Mouse (Mus musculus) natural killer cell, adult 2 months (primary cell): ENCODE data around the gene Tgfb1.

Experiments
- DNase-seq, 2 experiments: peaks; one replicate each; pipeline ENCODE4 v3.0.0; 2022; ENCODE audit warnings: low spot score in 2 of 2

Tgfb1 gene

GRCm38 (mm10) chr7:25686680-25687531 is at the start of gene Tgfb1:
Gene Tgfb1 (plus strand): TSS chr7:25687002.
- DNase-seq: peak; percentile 82 to 89

GRCm38 (mm10) chr7:25637099-25637498 is 49.7 kb upstream of the Tgfb1 start:
- no peak for DNase-seq

- no peak for DNase-seq
These were observed 47.0 kb upstream of the Tgfb1 start for GRCm38 (mm10) chr7:25639754-25640153.

- DNase-seq: no peak
These were observed 42.7 kb upstream of the Tgfb1 start for GRCm38 (mm10) chr7:25644136-25644535.

- peak in 1 of 2 experiments; percentile 28 for DNase-seq
These were observed 42.2 kb upstream of the Tgfb1 start for GRCm38 (mm10) chr7:25644631-25645030.

- no peak for DNase-seq
These were observed 41.7 kb upstream of the Tgfb1 start for GRCm38 (mm10) chr7:25645074-25645473.

GRCm38 (mm10) chr7:25647574-25648123 is 39.2 kb upstream of the Tgfb1 start:
- DNase-seq: peak; percentile 54 to 66

- DNase-seq: no peak
These were observed 37.0 kb upstream of the Tgfb1 start for GRCm38 (mm10) chr7:25649839-25650238.

- DNase-seq: peak in 1 of 2 experiments; percentile 66
These were observed 35.5 kb upstream of the Tgfb1 start for GRCm38 (mm10) chr7:25651281-25651680.

GRCm38 (mm10) chr7:25652244-25652759 is 34.5 kb upstream of the Tgfb1 start:
- no peak for DNase-seq

- no peak for DNase-seq
These were observed 31.0 kb upstream of the Tgfb1 start for GRCm38 (mm10) chr7:25655601-25656428.

- no peak for DNase-seq
These were observed 29.0 kb upstream of the Tgfb1 start for GRCm38 (mm10) chr7:25657785-25658184.

GRCm38 (mm10) chr7:25658657-25659472 is 27.9 kb upstream of the Tgfb1 start, which contains the start of the genes Bckdha and Exosc5:
Gene Bckdha (minus strand): TSS chr7:25658981.
Gene Exosc5 (plus strand): TSS chr7:25659164.
- DNase-seq: peak; percentile 100

GRCm38 (mm10) chr7:25666381-25666780 is 20.4 kb upstream of the Tgfb1 start:
- no peak for DNase-seq

- DNase-seq: no peak
These were observed 17.6 kb upstream of the Tgfb1 start for GRCm38 (mm10) chr7:25669158-25669557.

GRCm38 (mm10) chr7:25669631-25670030 is 17.2 kb upstream of the Tgfb1 start:
- DNase-seq: no peak

- DNase-seq: no peak
These were observed 16.7 kb upstream of the Tgfb1 start for GRCm38 (mm10) chr7:25670096-25670495.

GRCm38 (mm10) chr7:25671686-25672085 is 15.1 kb upstream of the Tgfb1 start:
- no peak for DNase-seq

- DNase-seq: no peak
These were observed 14.4 kb upstream of the Tgfb1 start for GRCm38 (mm10) chr7:25672442-25672841.

GRCm38 (mm10) chr7:25674297-25674696 is 12.5 kb upstream of the Tgfb1 start:
- DNase-seq: no peak

- no peak for DNase-seq
These were observed 12.0 kb upstream of the Tgfb1 start, which contains the start of gene Tmem91 for GRCm38 (mm10) chr7:25674719-25675300. Gene Tmem91 (minus strand): TSS chr7:25675166.
